Mouse (Mus musculus) neural tube, embryonic 14.5 days (tissue): ENCODE data around the gene Gnaz. TPM values are rescaled to one million over a fixed set of nuclear protein-coding genes. Genes with fewer than 3 reads are reported as not detected.

Experiments used
- ATAC-seq: fragments of 200-750 bp; cut with Nextera tagmentation; 2 replicates; pipeline ENCODE4 v1.8.0; 2017; ENCODE audit warnings: low read depth, mild to moderate bottlenecking, moderate TSS enrichment, moderate library complexity
- H3K27ac ChIP-seq: fragments of 300-500 bp; sonication (generic); 2 replicates; pipeline ENCODE4 v1.5.1; 2014; ENCODE audit warnings: low read depth, mild to moderate bottlenecking, control low read depth, low read length, moderate library complexity, mixed read lengths
- H3K27me3 ChIP-seq: fragments of 300-500 bp; sonication (generic); 2 replicates; pipeline ENCODE4 v1.6.1; 2014; ENCODE audit warnings: low read length; ENCODE audit not compliant: control insufficient read depth, insufficient read depth
- H3K36me3 ChIP-seq: fragments of 300-500 bp; sonication (generic); 2 replicates; pipeline ENCODE4 v1.6.1; 2014; ENCODE audit warnings: low read length, mixed read lengths; ENCODE audit not compliant: control insufficient read depth, insufficient read depth
- H3K4me1 ChIP-seq: fragments of 300-500 bp; sonication (generic); 2 replicates; pipeline ENCODE4 v1.6.1; 2014; ENCODE audit warnings: low read length; ENCODE audit not compliant: control insufficient read depth, insufficient read depth
- H3K4me2 ChIP-seq: fragments of 300-500 bp; sonication (generic); 2 replicates; pipeline ENCODE4 v1.6.1; 2014; ENCODE audit warnings: mild to moderate bottlenecking, low read depth, low read length, control low read depth
- H3K4me3 ChIP-seq: fragments of 300-500 bp; sonication (generic); 2 replicates; pipeline ENCODE4 v1.5.1; 2014; ENCODE audit warnings: low read depth, low read length, control low read depth, mixed read lengths
- H3K9ac ChIP-seq: fragments of 300-500 bp; sonication (generic); replicated peaks from 2 replicates; pipeline ENCODE4 v1.6.1; 2014; ENCODE audit warnings: low read depth, mild to moderate bottlenecking, control low read depth, low read length, mixed read lengths
- H3K9me3 ChIP-seq: fragments of 300-500 bp; sonication (generic); 2 replicates; pipeline ENCODE4 v1.6.1; 2016; ENCODE audit warnings: low read length; ENCODE audit not compliant: control insufficient read depth
- WGBS: fragments of 180-500 bp; shearing (Covaris S2); extraction: QIAGEN DNeasy Blood & Tissue Kit; methylation state at CpG from one replicate; pipeline ENCODE4 v1.1.7; 2014; 5-methylcytosine and 5-hydroxymethylcytosine counted together
- polyA plus RNA-seq: library from polyadenylated mRNA; unstranded; fragments of >200 nt; fragmentation: Nextera tagmentation; extraction: Ambion mirVana; gene quantifications from 2 replicates; pipeline ENCODE4 v1.2.1, GENCODE M21; 2014

The Gnaz gene
- polyA plus RNA-seq, 1 experiment from 2014 or later, result 61.2 TPM

GRCm38 (mm10) chr10:75006889-75007662 is 40.1 kb downstream of the Gnaz start:
- H3K27me3 ChIP-seq, result no peaks in the 10 kb centered on the region
- no peak overlapping the region for H3K4me3 ChIP-seq
- WGBS, result 42% methylated on average over 8 of the region's 8 CpGs
- no peak overlapping the region; the same call in 1 of the 2 replicates for H3K27ac ChIP-seq
- H3K36me3 ChIP-seq, result no peaks in the 10 kb centered on the region
- peak; percentile 69 for ATAC-seq
- H3K9ac ChIP-seq, result no peak overlapping the region
- H3K4me2 ChIP-seq, result no peak overlapping the region
- no peaks in the 10 kb centered on the region for H3K9me3 ChIP-seq
- peaks cover 14% of the 10 kb centered on the region for H3K4me1 ChIP-seq

- no peaks in the 10 kb centered on the region; the same call in 1 of the 2 replicates for H3K36me3 ChIP-seq
- WGBS, result 80% methylated on average over 15 of the region's 15 CpGs
- peaks cover 14% of the 10 kb centered on the region for H3K4me1 ChIP-seq
- no peak overlapping the region for H3K27ac ChIP-seq
- H3K27me3 ChIP-seq, result no peaks in the 10 kb centered on the region
- no peaks in the 10 kb centered on the region for H3K9me3 ChIP-seq
- no peak overlapping the region for H3K4me3 ChIP-seq
- ATAC-seq, result no peak
- no peak overlapping the region for H3K9ac ChIP-seq
- H3K4me2 ChIP-seq, result no peak overlapping the region
Measured at GRCm38 (mm10) chr10:75010704-75011103, 43.7 kb downstream of the Gnaz start.

- Histone ChIP-seq H3K27ac (no peak overlapping the region), H3K4me1 (0 out of 2 replicates have a peak, but pooled peaks cover 3% of the 10 kb centered on the region), H3K9me3 (no peaks in the 10 kb centered on the region), H3K9ac (no peak overlapping the region), H3K4me3 (no peak overlapping the region), H3K36me3 (no peaks in the 10 kb centered on the region; the same call in 1 of the 2 replicates), H3K4me2 (no peak overlapping the region), H3K27me3 (no peaks in the 10 kb centered on the region)
- 71% methylated on average over 14 of the region's 14 CpGs for WGBS
- ATAC-seq, result no peak
Measured at GRCm38 (mm10) chr10:75015465-75015864, 48.5 kb downstream of the Gnaz start.

GRCm38 (mm10) chr10:75016481-75016880 is 49.5 kb downstream of the Gnaz start:
- H3K9me3 ChIP-seq, result no peaks in the 10 kb centered on the region
- WGBS, result 73% methylated on average over 4 of the region's 4 CpGs

GRCm38 (mm10) chr10:75020271-75020670 is 53.3 kb downstream of the Gnaz start:
- no peak for ATAC-seq
- no peaks in the 10 kb centered on the region for H3K27me3 ChIP-seq
- H3K27ac ChIP-seq, result no peak overlapping the region
- H3K4me1 ChIP-seq, result no peaks in the 10 kb centered on the region
- 86% methylated on average over 2 of the region's 2 CpGs for WGBS
- H3K4me3 ChIP-seq, result no peak overlapping the region
- H3K4me2 ChIP-seq, result no peak overlapping the region
- H3K9ac ChIP-seq, result no peak overlapping the region
- H3K9me3 ChIP-seq, result no peaks in the 10 kb centered on the region
- H3K36me3 ChIP-seq, result no peaks in the 10 kb centered on the region

More at GRCm38 (mm10) chr10:75016481-75016880, 49.5 kb downstream of the Gnaz start:
- no peak overlapping the region for H3K9ac ChIP-seq
- H3K4me2 ChIP-seq, result no peak overlapping the region
- no peaks in the 10 kb centered on the region; the same call in 1 of the 2 replicates for H3K36me3 ChIP-seq
- no peak overlapping the region for H3K4me3 ChIP-seq
- no peak for ATAC-seq
- no peaks in the 10 kb centered on the region for H3K27me3 ChIP-seq
- H3K27ac ChIP-seq, result no peak overlapping the region
- no peaks in the 10 kb centered on the region for H3K4me1 ChIP-seq

GRCm38 (mm10) chr10:75021138-75021537 is 54.2 kb downstream of the Gnaz start:
- WGBS, result 7% methylated on average over 6 of the region's 6 CpGs
- no peaks in the 10 kb centered on the region for H3K4me1 ChIP-seq
- no peak overlapping the region for H3K9ac ChIP-seq
- no peaks in the 10 kb centered on the region for H3K27me3 ChIP-seq
- H3K4me3 ChIP-seq, result no peak overlapping the region
- no peak overlapping the region for H3K4me2 ChIP-seq
- ATAC-seq, result peak; percentile 52; the same call in 1 of the 2 replicates
- no peaks in the 10 kb centered on the region for H3K9me3 ChIP-seq
- no peaks in the 10 kb centered on the region for H3K36me3 ChIP-seq
- no peak overlapping the region for H3K27ac ChIP-seq

GRCm38 (mm10) chr10:75026491-75026890 is 59.5 kb downstream of the Gnaz start:
- H3K4me1 ChIP-seq, result no peaks in the 10 kb centered on the region
- no peaks in the 10 kb centered on the region for H3K36me3 ChIP-seq
- 42% methylated on average over 8 of the region's 8 CpGs for WGBS
- no peak overlapping the region for H3K9ac ChIP-seq
- H3K4me3 ChIP-seq, result no peak overlapping the region
- ATAC-seq, result peak; percentile 51; the same call in 1 of the 2 replicates
- H3K27ac ChIP-seq, result no peak overlapping the region
- no peak overlapping the region for H3K4me2 ChIP-seq
- H3K27me3 ChIP-seq, result no peaks in the 10 kb centered on the region
- no peaks in the 10 kb centered on the region for H3K9me3 ChIP-seq

- 87% methylated on average over 8 of the region's 8 CpGs for WGBS
- Histone ChIP-seq H3K4me3 (no peak overlapping the region), H3K4me2 (no peak overlapping the region), H3K9ac (no peak overlapping the region), H3K4me1 (peaks cover 11% of the 10 kb centered on the region), H3K36me3 (no peaks in the 10 kb centered on the region), H3K9me3 (no peaks in the 10 kb centered on the region), H3K27me3 (no peaks in the 10 kb centered on the region), H3K27ac (no peak overlapping the region)
- no peak for ATAC-seq
Measured at GRCm38 (mm10) chr10:75028743-75029142, 61.8 kb downstream of the Gnaz start.

- H3K9me3 ChIP-seq, result no peaks in the 10 kb centered on the region
- H3K4me3 ChIP-seq, result no peak overlapping the region
- no peak overlapping the region for H3K4me2 ChIP-seq
- no peaks in the 10 kb centered on the region for H3K36me3 ChIP-seq
- H3K4me1 ChIP-seq, result peaks cover 11% of the 10 kb centered on the region
- no peak overlapping the region for H3K9ac ChIP-seq
- H3K27ac ChIP-seq, result no peak overlapping the region
- no peaks in the 10 kb centered on the region for H3K27me3 ChIP-seq
- WGBS, result 93% methylated on average over 3 of the region's 3 CpGs
- ATAC-seq, result no peak
Measured at GRCm38 (mm10) chr10:75029677-75030076, 62.7 kb downstream of the Gnaz start.
